Mouse (Mus musculus) heart, embryonic 10.5 days (tissue): ENCODE measurements around the gene Bnip1. TPM values are rescaled to one million over a fixed set of nuclear protein-coding genes. Genes with fewer than 3 reads are reported as not detected.
A peak's percentile ranks its signal among the peaks of the same experiment; 100 is the strongest.

Source experiments
- DNase-seq: peaks from one replicate; pipeline ENCODE4 v3.0.0-alpha.2; 2017; ENCODE audit warnings: low spot score
- H3K27ac ChIP-seq: fragments of 300-500 bp; sonication (generic); 2 replicates; pipeline ENCODE4 v1.5.1; 2016; ENCODE audit warnings: mild to moderate bottlenecking
- H3K27me3 ChIP-seq: fragments of 300-500 bp; sonication (generic); 2 replicates; pipeline ENCODE4 v1.6.1; 2016; ENCODE audit warnings: mild to moderate bottlenecking; ENCODE audit not compliant: poor library complexity, insufficient read depth, severe bottlenecking
- H3K36me3 ChIP-seq: fragments of 300-500 bp; sonication (generic); 2 replicates; pipeline ENCODE4 v1.6.1; 2016; ENCODE audit warnings: mild to moderate bottlenecking, moderate library complexity
- H3K4me1 ChIP-seq: fragments of 300-500 bp; sonication (generic); 2 replicates; pipeline ENCODE4 v1.6.1; 2016; ENCODE audit warnings: mild to moderate bottlenecking
- H3K4me3 ChIP-seq: fragments of 300-500 bp; sonication (generic); 2 replicates; pipeline ENCODE4 v1.5.1; 2016; ENCODE audit warnings: mild to moderate bottlenecking, moderate library complexity
- H3K9me3 ChIP-seq: fragments of 300-500 bp; sonication (generic); 2 replicates; pipeline ENCODE4 v1.6.1; 2016; ENCODE audit warnings: mild to moderate bottlenecking, moderate library complexity
- WGBS: fragments of 180-500 bp; shearing (Covaris S2); methylation state at CpG from one replicate; pipeline ENCODE4 v1.1.7; 2016; 5-methylcytosine and 5-hydroxymethylcytosine counted together
- polyA plus RNA-seq: library from polyadenylated mRNA; unstranded; fragments of >200 nt; fragmentation: Nextera tagmentation; extraction: Ambion mirVana; gene quantifications from 2 replicates; pipeline ENCODE4 v1.2.1, GENCODE M21; 2016

The Bnip1 gene
- 51.1 and 51.6 TPM in 2 replicates for polyA plus RNA-seq

GRCm38 (mm10) chr17:26780750-26781571 is at the start of gene Bnip1:
TSS of gene Bnip1 (plus strand) at chr17:26781066.
- peak within 1 kb of the TSS; percentile 96 for H3K27ac ChIP-seq
- H3K4me1 ChIP-seq, result peaks cover 14% of the 10 kb centered on the region
- under 1% methylated on average over 42 of the region's 42 CpGs for WGBS
- peak; percentile 93 for DNase-seq
- H3K9me3 ChIP-seq, result no peaks in the 10 kb centered on the region
- H3K27me3 ChIP-seq, result no peaks in the 10 kb centered on the region
- H3K4me3 ChIP-seq, result peak within 1 kb of the TSS; percentile 77
- peaks cover 29% of the 10 kb centered on the region for H3K36me3 ChIP-seq

GRCm38 (mm10) chr17:26742581-26742980 is 38.3 kb upstream of the Bnip1 start:
- H3K36me3 ChIP-seq, result no peaks in the 10 kb centered on the region
- WGBS, result 58% methylated on average over 4 of the region's 4 CpGs

GRCm38 (mm10) chr17:26743294-26743693 is 37.6 kb upstream of the Bnip1 start:
- H3K27ac ChIP-seq, result no peak overlapping the region
- no peaks in the 10 kb centered on the region for H3K4me1 ChIP-seq
- WGBS, result 71% methylated on average over 1 of the region's 1 CpGs
- H3K36me3 ChIP-seq, result no peaks in the 10 kb centered on the region
- no peak overlapping the region for H3K4me3 ChIP-seq
- no peaks in the 10 kb centered on the region for H3K27me3 ChIP-seq
- no peaks in the 10 kb centered on the region for H3K9me3 ChIP-seq
- DNase-seq, result no peak

More at GRCm38 (mm10) chr17:26742581-26742980, 38.3 kb upstream of the Bnip1 start:
- H3K9me3 ChIP-seq, result no peaks in the 10 kb centered on the region
- H3K27ac ChIP-seq, result no peak overlapping the region
- no peaks in the 10 kb centered on the region for H3K4me1 ChIP-seq
- DNase-seq, result no peak
- H3K27me3 ChIP-seq, result no peaks in the 10 kb centered on the region
- H3K4me3 ChIP-seq, result no peak overlapping the region

GRCm38 (mm10) chr17:26749975-26750374 is 30.9 kb upstream of the Bnip1 start:
- no peak for DNase-seq
- Histone ChIP-seq H3K27me3 (no peaks in the 10 kb centered on the region), H3K9me3 (no peaks in the 10 kb centered on the region), H3K36me3 (no peaks in the 10 kb centered on the region), H3K4me1 (no peaks in the 10 kb centered on the region), H3K4me3 (no peak overlapping the region), H3K27ac (no peak overlapping the region)
- WGBS, result 88% methylated on average over 3 of the region's 3 CpGs

- Histone ChIP-seq H3K4me1 (no peaks in the 10 kb centered on the region), H3K27me3 (no peaks in the 10 kb centered on the region), H3K36me3 (no peaks in the 10 kb centered on the region), H3K4me3 (no peak overlapping the region), H3K9me3 (no peaks in the 10 kb centered on the region), H3K27ac (no peak overlapping the region)
- DNase-seq, result no peak
- WGBS, result 80% methylated on average over 1 of the region's 1 CpGs
Observed at GRCm38 (mm10) chr17:26752297-26752696, 28.6 kb upstream of the Bnip1 start.

- Histone ChIP-seq H3K27ac (no peak overlapping the region), H3K4me1 (no peaks in the 10 kb centered on the region), H3K36me3 (no peaks in the 10 kb centered on the region), H3K4me3 (no peak overlapping the region), H3K9me3 (no peaks in the 10 kb centered on the region), H3K27me3 (no peaks in the 10 kb centered on the region)
- no peak for DNase-seq
- WGBS, result 75% methylated on average over 2 of the region's 2 CpGs
Observed at GRCm38 (mm10) chr17:26753476-26753875, 27.4 kb upstream of the Bnip1 start.

GRCm38 (mm10) chr17:26767100-26767753 is 13.6 kb upstream of the Bnip1 start:
- no peak for DNase-seq
- no peak overlapping the region for H3K27ac ChIP-seq
- H3K4me1 ChIP-seq, result no peaks in the 10 kb centered on the region
- no peaks in the 10 kb centered on the region for H3K9me3 ChIP-seq
- H3K4me3 ChIP-seq, result no peak overlapping the region
- peaks cover 5% of the 10 kb centered on the region; the same call in 1 of the 2 replicates for H3K36me3 ChIP-seq
- 77% methylated on average over 5 of the region's 5 CpGs for WGBS
- no peaks in the 10 kb centered on the region for H3K27me3 ChIP-seq

GRCm38 (mm10) chr17:26767754-26768124 is 13.1 kb upstream of the Bnip1 start:
- WGBS, result 73% methylated on average over 2 of the region's 2 CpGs
- Histone ChIP-seq H3K36me3 (peaks cover 5% of the 10 kb centered on the region; the same call in 1 of the 2 replicates), H3K27me3 (no peaks in the 10 kb centered on the region), H3K9me3 (no peaks in the 10 kb centered on the region), H3K4me1 (no peaks in the 10 kb centered on the region), H3K27ac (no peak overlapping the region), H3K4me3 (no peak overlapping the region)
- DNase-seq, result no peak

GRCm38 (mm10) chr17:26776211-26776610 is 4.7 kb upstream of the Bnip1 start:
- H3K9me3 ChIP-seq, result no peaks in the 10 kb centered on the region
- H3K4me3 ChIP-seq, result no peak overlapping the region
- peaks cover 6% of the 10 kb centered on the region; the same call in 1 of the 2 replicates for H3K4me1 ChIP-seq
- no peak overlapping the region for H3K27ac ChIP-seq
- H3K27me3 ChIP-seq, result no peaks in the 10 kb centered on the region
- no peaks in the 10 kb centered on the region for H3K36me3 ChIP-seq
- DNase-seq, result no peak
- 75% methylated on average over 10 of the region's 10 CpGs for WGBS

GRCm38 (mm10) chr17:26778001-26778400 is 2.9 kb upstream of the Bnip1 start:
- 86% methylated on average over 4 of the region's 4 CpGs for WGBS

GRCm38 (mm10) chr17:26778430-26779100 is 2.3 kb upstream of the Bnip1 start:
- no peaks in the 10 kb centered on the region for H3K9me3 ChIP-seq
- H3K4me1 ChIP-seq, result peaks cover 14% of the 10 kb centered on the region
- 91% methylated on average over 3 of the region's 3 CpGs for WGBS
- H3K27me3 ChIP-seq, result no peaks in the 10 kb centered on the region
- no peak overlapping the region for H3K4me3 ChIP-seq
- peaks cover 7% of the 10 kb centered on the region for H3K36me3 ChIP-seq
- no peak overlapping the region for H3K27ac ChIP-seq
- DNase-seq, result no peak

More at GRCm38 (mm10) chr17:26778001-26778400, 2.9 kb upstream of the Bnip1 start:
- Histone ChIP-seq H3K27ac (no peak overlapping the region), H3K4me3 (no peak overlapping the region), H3K36me3 (peaks cover 3% of the 10 kb centered on the region; the same call in 1 of the 2 replicates), H3K9me3 (no peaks in the 10 kb centered on the region), H3K4me1 (peaks cover 14% of the 10 kb centered on the region), H3K27me3 (no peaks in the 10 kb centered on the region)
- no peak for DNase-seq

- DNase-seq, result no peak
- H3K4me1 ChIP-seq, result peaks cover 14% of the 10 kb centered on the region
- peaks cover 16% of the 10 kb centered on the region for H3K36me3 ChIP-seq
- WGBS, result 87% methylated on average over 2 of the region's 2 CpGs
- H3K27ac ChIP-seq, result no peak overlapping the region
- no peak overlapping the region for H3K4me3 ChIP-seq
- no peaks in the 10 kb centered on the region for H3K9me3 ChIP-seq
- H3K27me3 ChIP-seq, result no peaks in the 10 kb centered on the region
Observed at GRCm38 (mm10) chr17:26779471-26779870, 1.4 kb upstream of the Bnip1 start.

- H3K4me1 ChIP-seq, result peaks cover 14% of the 10 kb centered on the region
- peak overlapping the region; percentile 96 for H3K27ac ChIP-seq
- DNase-seq, result no peak
- peaks cover 35% of the 10 kb centered on the region for H3K36me3 ChIP-seq
- peak overlapping the region; percentile 77 for H3K4me3 ChIP-seq
- H3K9me3 ChIP-seq, result no peaks in the 10 kb centered on the region
- WGBS, result 19% methylated on average over 5 of the region's 5 CpGs
- no peaks in the 10 kb centered on the region for H3K27me3 ChIP-seq
Observed at GRCm38 (mm10) chr17:26781610-26782043, 761 bp downstream of the Bnip1 start.
